Mouse (Mus musculus) MEL (cell line): Measurements from ENCODE around the gene Retnla. TPM values are rescaled to one million over a fixed set of nuclear protein-coding genes. Genes with fewer than 3 reads are reported as not detected.

Source experiments
- DNase-seq: peaks from one replicate; pipeline ENCODE4 v3.0.0; 2011; ENCODE audit warnings: low read depth, low spot score
- H3K27ac ChIP-seq: 2 replicates; pipeline ENCODE4 v1.5.1; 2012; ENCODE audit warnings: low read depth, mild to moderate bottlenecking, control low read depth, low read length, moderate library complexity; ENCODE audit not compliant: control insufficient read depth
- H3K27me3 ChIP-seq, 2 experiments: fragments of 150-350 bp in 1 of 2; sonication (generic) in 1 of 2; 2 replicates each; pipeline ENCODE4 v1.6.1; 2012; ENCODE audit warnings: low read length in 2 of 2, mild to moderate bottlenecking in 2 of 2, improper control_type of control experiment in 1 of 2, moderate library complexity in 1 of 2; ENCODE audit not compliant: insufficient read depth in 2 of 2, control insufficient read depth in 1 of 2
- H3K36me3 ChIP-seq, 2 experiments: 2 replicates each; pipeline ENCODE4 v1.6.1; 2012 to 2014; ENCODE audit warnings: low read length in 2 of 2, improper control_type of control experiment in 1 of 2, inconsistent platforms in 1 of 2, mild to moderate bottlenecking in 1 of 2; ENCODE audit not compliant: insufficient read depth in 2 of 2, control insufficient read depth in 1 of 2
- H3K4me1 ChIP-seq, 2 experiments: fragments of 150-350 bp in 1 of 2; sonication (generic) in 1 of 2; 2 replicates each; pipeline ENCODE4 v1.6.1; 2012; ENCODE audit warnings: low read length in 2 of 2, improper control_type of control experiment in 1 of 2, mild to moderate bottlenecking in 1 of 2; ENCODE audit not compliant: insufficient read depth in 2 of 2, control insufficient read depth in 1 of 2
- H3K4me3 ChIP-seq, 2 experiments: fragments of 150-350 bp in 1 of 2; sonication (generic) in 1 of 2; 2 replicates each; pipeline ENCODE4 v1.5.1; 2012; ENCODE audit warnings: low read depth in 2 of 2, low read length in 2 of 2, mild to moderate bottlenecking in 2 of 2, moderate library complexity in 2 of 2, control low read depth in 1 of 2, improper control_type of control experiment in 1 of 2; ENCODE audit not compliant: control insufficient read depth in 1 of 2, insufficient read depth in 1 of 2
- H3K79me2 ChIP-seq: 2 replicates; pipeline ENCODE4 v1.6.1; 2012; ENCODE audit warnings: mild to moderate bottlenecking, low read length, moderate library complexity; ENCODE audit not compliant: control insufficient read depth, poor library complexity, insufficient read depth
- H3K9ac ChIP-seq: 2 replicates; pipeline ENCODE4 v1.6.1; 2012; ENCODE audit warnings: low read depth, mild to moderate bottlenecking, control low read depth, low read length, moderate library complexity; ENCODE audit not compliant: control insufficient read depth, poor library complexity, severe bottlenecking
- H3K9me3 ChIP-seq: fragments of 150-350 bp; sonication (generic); replicated peaks from 2 replicates; pipeline ENCODE4 v1.6.1; 2012; ENCODE audit warnings: mild to moderate bottlenecking, low read length, improper control_type of control experiment, moderate library complexity; ENCODE audit not compliant: insufficient read depth
- BHLHE40 ChIP-seq: IDR thresholded peaks from 2 replicates; pipeline ENCODE4 v1.6.1; 2012; ENCODE audit warnings: low read depth, mild to moderate bottlenecking, inconsistent platforms, low read length, improper control_type of control experiment, borderline replicate concordance
- CHD1 ChIP-seq: IDR thresholded peaks from 2 replicates; pipeline ENCODE4 v1.6.1; 2012; ENCODE audit warnings: low read depth, mild to moderate bottlenecking, inconsistent platforms, low read length, improper control_type of control experiment
- CTCF ChIP-seq, 3 experiments: IDR thresholded peaks in 2 of 3; conservative IDR thresholded peaks in 1 of 3; 2 replicates each; pipeline ENCODE4 v1.5.1; 2011 to 2012; ENCODE audit warnings: low read length in 3 of 3, low read depth in 2 of 3, mild to moderate bottlenecking in 2 of 3, improper control_type of control experiment in 1 of 3, inconsistent platforms in 1 of 3, mixed read lengths in 1 of 3, moderate library complexity in 1 of 3; ENCODE audit not compliant: control insufficient read depth in 1 of 3, insufficient read depth in 1 of 3, poor library complexity in 1 of 3, severe bottlenecking in 1 of 3
- E2F4 ChIP-seq: IDR thresholded peaks from 2 replicates; pipeline ENCODE4 v1.6.1; 2011; ENCODE audit warnings: low read depth, low read length, improper control_type of control experiment, borderline replicate concordance
- EP300 ChIP-seq, 2 experiments: IDR thresholded peaks; 2 replicates each; pipeline ENCODE4 v1.6.1; 2011; ENCODE audit warnings: improper control_type of control experiment in 2 of 2, low read length in 2 of 2, low read depth in 1 of 2, mild to moderate bottlenecking in 1 of 2
- ETS1 ChIP-seq: IDR thresholded peaks from 2 replicates; pipeline ENCODE4 v1.6.1; 2012; ENCODE audit warnings: low read depth, mild to moderate bottlenecking, inconsistent platforms, low read length, improper control_type of control experiment, moderate library complexity
- GABPA ChIP-seq: IDR thresholded peaks from 2 replicates; pipeline ENCODE4 v1.6.1; 2012; ENCODE audit warnings: low read depth, mild to moderate bottlenecking, inconsistent platforms, low read length, improper control_type of control experiment, moderate library complexity
- HCFC1 ChIP-seq: IDR thresholded peaks from 2 replicates; pipeline ENCODE4 v1.6.1; 2012; ENCODE audit warnings: low read depth, mild to moderate bottlenecking, inconsistent platforms, low read length, improper control_type of control experiment, moderate library complexity
- JUND ChIP-seq: IDR thresholded peaks from 2 replicates; pipeline ENCODE4 v1.6.1; 2011; ENCODE audit warnings: low read depth, mild to moderate bottlenecking, improper control_type of control experiment, low read length
- MAZ ChIP-seq: IDR thresholded peaks from 2 replicates; pipeline ENCODE4 v1.6.1; 2012; ENCODE audit warnings: low read depth, mild to moderate bottlenecking, inconsistent platforms, low read length, improper control_type of control experiment
- MXI1 ChIP-seq: IDR thresholded peaks from 2 replicates; pipeline ENCODE4 v1.6.1; 2011; ENCODE audit warnings: mild to moderate bottlenecking, low read depth, low read length, improper control_type of control experiment
- MYB ChIP-seq: IDR thresholded peaks from 2 replicates; pipeline ENCODE4 v1.6.1; 2011; ENCODE audit warnings: mild to moderate bottlenecking, low read depth, low read length, improper control_type of control experiment
- POLR2A ChIP-seq, 2 experiments: IDR thresholded peaks; 2 replicates each; pipeline ENCODE4 v1.6.1; 2011 to 2012; ENCODE audit warnings: low read length in 2 of 2, mild to moderate bottlenecking in 2 of 2, control low read depth in 1 of 2, improper control_type of control experiment in 1 of 2, low read depth in 1 of 2, moderate library complexity in 1 of 2; ENCODE audit not compliant: control insufficient read depth in 1 of 2, insufficient read depth in 1 of 2, poor library complexity in 1 of 2
- RAD21 ChIP-seq: IDR thresholded peaks from 2 replicates; pipeline ENCODE4 v1.6.1; 2011; ENCODE audit warnings: mild to moderate bottlenecking, low read depth, low read length, improper control_type of control experiment
- RCOR1 ChIP-seq: IDR thresholded peaks from 2 replicates; pipeline ENCODE4 v1.6.1; 2012; ENCODE audit warnings: low read depth, mild to moderate bottlenecking, inconsistent platforms, low read length, improper control_type of control experiment
- SMC3 ChIP-seq: IDR thresholded peaks from 2 replicates; pipeline ENCODE4 v1.6.1; 2011; ENCODE audit warnings: low read depth, low read length, improper control_type of control experiment
- TBP ChIP-seq: IDR thresholded peaks from 2 replicates; pipeline ENCODE4 v1.8.0; 2011; ENCODE audit warnings: low read depth, low read length, improper control_type of control experiment
- UBTF ChIP-seq: IDR thresholded peaks from 2 replicates; pipeline ENCODE4 v1.6.1; 2012; ENCODE audit warnings: low read depth, mild to moderate bottlenecking, inconsistent platforms, low read length, improper control_type of control experiment, moderate library complexity, borderline replicate concordance; ENCODE audit not compliant: insufficient read depth
- USF2 ChIP-seq, 2 experiments: IDR thresholded peaks; 2 replicates each; pipeline ENCODE4 v1.6.1; 2011 to 2012; ENCODE audit warnings: improper control_type of control experiment in 2 of 2, low read length in 2 of 2, borderline replicate concordance in 1 of 2, inconsistent platforms in 1 of 2, low read depth in 1 of 2, mild to moderate bottlenecking in 1 of 2; ENCODE audit not compliant: insufficient read depth in 1 of 2
- ZKSCAN1 ChIP-seq: IDR thresholded peaks from 2 replicates; pipeline ENCODE4 v1.6.1; 2012; ENCODE audit warnings: low read depth, mild to moderate bottlenecking, inconsistent platforms, low read length, improper control_type of control experiment, moderate library complexity
- ZMIZ1 ChIP-seq: IDR thresholded peaks from 2 replicates; pipeline ENCODE4 v1.6.1; 2012; ENCODE audit warnings: low read depth, mild to moderate bottlenecking, inconsistent platforms, low read length, improper control_type of control experiment, moderate library complexity
- ZNF384 ChIP-seq: IDR thresholded peaks from 2 replicates; pipeline ENCODE4 v1.6.1; 2012; ENCODE audit warnings: low read depth, mild to moderate bottlenecking, inconsistent platforms, low read length, improper control_type of control experiment
- polyA plus RNA-seq, 2 experiments: library from polyadenylated mRNA; stranded (reverse) in 1 of 2; unstranded in 1 of 2; fragments of >175 nt in 1 of 2; fragments of >200 nt in 1 of 2; gene quantifications; 2 replicates each; pipeline versions ENCODE4 v1.2.1 to v1.2.4; 2012; ENCODE audit warnings: low replicate concordance in 2 of 2, low read depth in 1 of 2; ENCODE audit not compliant: insufficient read length in 2 of 2, insufficient read depth in 1 of 2, missing spikeins in 1 of 2
- total RNA-seq: library from RNA; depleted of rRNA; stranded (reverse); fragments of 300-350 nt; gene quantifications from 2 replicates; pipeline ENCODE4 v1.2.3, GENCODE M21; 2012

Retnla gene
- total and polyA plus RNA-seq, 3 experiments = not detected

GRCm38 (mm10) chr16:48818524-48818923 is 23.8 kb upstream of the Retnla start:
- no peak for DNase-seq
- H3K9ac ChIP-seq = no peak overlapping the region

GRCm38 (mm10) chr16:48826474-48826873 is 15.9 kb upstream of the Retnla start:
- DNase-seq = no peak
- Histone ChIP-seq H3K4me1 (no peaks in the 10 kb centered on the region), H3K4me3 (no peak overlapping the region), H3K27ac (no peak overlapping the region), H3K36me3 (no peaks in the 10 kb centered on the region), H3K9me3 (no peaks in the 10 kb centered on the region), H3K79me2 (no peaks in the 10 kb centered on the region), H3K27me3 (no peaks in the 10 kb centered on the region), H3K9ac (no peak overlapping the region)
- TF ChIP-seq BHLHE40 (no peak), CHD1 (no peak), EP300 (IDR thresholded peaks at IDR 0.05; ENCODE audit: low read depth in 1 of 2, low read length in 2 of 2) (no peak), USF2 (IDR thresholded peaks at IDR 0.05; ENCODE audit: borderline replicate concordance in 1 of 2, insufficient read depth in 1 of 2, low read depth in 1 of 2, low read length in 2 of 2) (no peak), MXI1 (no peak), RAD21 (no peak), JUND (no peak)

More at GRCm38 (mm10) chr16:48818524-48818923, 23.8 kb upstream of the Retnla start:
- Histone ChIP-seq H3K27me3 (no peaks in the 10 kb centered on the region), H3K9me3 (no peaks in the 10 kb centered on the region), H3K79me2 (no peaks in the 10 kb centered on the region), H3K4me3 (no peak overlapping the region), H3K4me1 (no peaks in the 10 kb centered on the region), H3K36me3 (no peaks in the 10 kb centered on the region), H3K27ac (no peak overlapping the region)
- TF ChIP-seq MAZ (no peak), ZNF384 (no peak), UBTF (no peak), E2F4 (no peak), USF2 (IDR thresholded peaks at IDR 0.05; ENCODE audit: borderline replicate concordance in 1 of 2, insufficient read depth in 1 of 2, low read depth in 1 of 2, low read length in 2 of 2) (no peak), RAD21 (no peak), ZKSCAN1 (no peak), ETS1 (no peak), TBP (no peak), POLR2A (IDR thresholded peaks at IDR 0.05; ENCODE audit: control insufficient read depth in 1 of 2, insufficient read depth in 1 of 2, low read depth in 1 of 2, low read length in 2 of 2, poor library complexity in 1 of 2) (no peak), MYB (no peak), ZMIZ1 (no peak), EP300 (IDR thresholded peaks at IDR 0.05; ENCODE audit: low read depth in 1 of 2, low read length in 2 of 2) (no peak), RCOR1 (no peak), HCFC1 (no peak), CHD1 (no peak), CTCF (IDR thresholded peaks at IDR 0.05 in 2 of 3, conservative IDR thresholded peaks at IDR 0.05 in 1 of 3; ENCODE audit: control insufficient read depth in 1 of 3, insufficient read depth in 1 of 3, low read depth in 2 of 3, low read length in 3 of 3, poor library complexity in 1 of 3, severe bottlenecking in 1 of 3) (no peak), GABPA (no peak), SMC3 (no peak)
